Mouse (Mus musculus) T-helper 2 cell (primary cell): ENCODE data around the gene Nmnat3.

Source experiments
- in situ Hi-C: fragments of 300-600 bp; cut with MboI, MseI; formaldehyde crosslinking; loops from one replicate; pipeline ENCODE4 v1.15.1; 2025; ENCODE audit warnings: high pct_unique_total_duplicates

The Nmnat3 gene

DNA sequence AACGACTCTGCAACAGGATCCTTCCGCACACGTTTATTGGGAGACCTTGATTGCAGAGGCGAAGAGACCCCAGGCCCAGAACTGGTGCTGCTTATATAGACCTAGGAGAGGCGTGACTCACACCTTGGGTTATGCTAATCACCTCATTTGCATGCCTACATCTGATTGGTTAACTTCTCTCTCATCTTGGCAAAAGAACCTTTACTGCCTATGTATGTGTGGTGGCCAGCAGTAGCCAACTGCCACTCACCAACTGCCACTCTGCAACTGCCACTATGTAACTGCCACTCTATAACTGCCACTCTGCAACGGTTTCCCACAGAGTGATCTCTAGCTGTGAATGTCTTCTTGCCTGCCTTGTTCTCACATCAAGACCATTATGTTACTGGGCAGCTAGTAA is at the start of gene Nmnat3:
Gene Nmnat3, plus strand, starts transcription at position 301 of the 400 bp plus-strand sequence.
- in situ Hi-C loops = loop anchor here (25.0 kb wide), 1 partner anchor 1350 kb away; no protein-coding TSS in a partner anchor

- in situ Hi-C loops = loop anchor here (25.0 kb wide), 1 partner anchor 519 kb away; no protein-coding TSS in a partner anchor
Observed at GRCm38 (mm10) chr9:98243481-98243880, 43.8 kb upstream of the Nmnat3 start.

DNA sequence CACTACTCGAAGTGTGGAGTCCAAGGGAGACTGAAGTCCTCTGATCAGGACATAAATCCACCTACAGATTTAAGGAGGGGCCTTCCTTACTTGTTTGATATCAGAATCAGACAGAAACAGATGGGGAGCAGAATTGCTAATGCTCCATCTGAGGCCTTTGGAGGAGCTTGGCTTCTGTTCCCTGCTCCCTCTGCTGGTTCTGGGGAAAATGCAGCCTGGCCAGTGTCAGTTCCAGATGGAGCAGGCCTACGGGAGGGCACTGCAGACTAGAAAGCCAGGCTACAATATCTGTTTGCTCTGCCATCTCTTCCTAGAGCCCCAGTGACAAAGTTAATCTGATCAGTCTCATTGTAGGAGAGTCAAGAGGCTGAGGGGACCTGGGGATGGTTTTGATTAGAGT is 43.0 kb upstream of the Nmnat3 start:
- in situ Hi-C loops = loop anchor here (25.0 kb wide), 1 partner anchor 518 kb away; no protein-coding TSS in a partner anchor

DNA sequence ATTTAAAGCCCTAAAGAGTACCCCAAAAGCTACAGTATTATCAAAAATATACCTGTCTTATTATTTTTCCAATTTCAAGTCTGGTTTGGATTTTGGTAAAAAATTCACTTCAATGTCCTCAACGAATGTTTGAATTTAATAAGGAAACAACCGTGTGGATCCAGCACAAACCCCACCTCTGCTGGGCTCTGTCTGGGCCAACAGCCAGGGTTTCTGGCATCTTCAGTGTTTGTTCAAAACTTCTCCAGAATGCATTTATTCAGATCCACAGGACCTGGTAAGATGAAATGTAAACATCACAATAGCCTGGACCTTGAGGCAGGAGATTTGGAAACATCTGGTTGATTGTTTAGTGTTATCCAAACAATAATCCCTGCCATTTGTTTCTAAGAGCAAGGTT is 42.0 kb upstream of the Nmnat3 start:
- in situ Hi-C loops = loop anchor here (25.0 kb wide), 1 partner anchor 517 kb away; no protein-coding TSS in a partner anchor

- in situ Hi-C loops = loop anchor here (25.0 kb wide), 1 partner anchor 516 kb away; no protein-coding TSS in a partner anchor
Observed at GRCm38 (mm10) chr9:98246351-98246750, 40.9 kb upstream of the Nmnat3 start.

DNA sequence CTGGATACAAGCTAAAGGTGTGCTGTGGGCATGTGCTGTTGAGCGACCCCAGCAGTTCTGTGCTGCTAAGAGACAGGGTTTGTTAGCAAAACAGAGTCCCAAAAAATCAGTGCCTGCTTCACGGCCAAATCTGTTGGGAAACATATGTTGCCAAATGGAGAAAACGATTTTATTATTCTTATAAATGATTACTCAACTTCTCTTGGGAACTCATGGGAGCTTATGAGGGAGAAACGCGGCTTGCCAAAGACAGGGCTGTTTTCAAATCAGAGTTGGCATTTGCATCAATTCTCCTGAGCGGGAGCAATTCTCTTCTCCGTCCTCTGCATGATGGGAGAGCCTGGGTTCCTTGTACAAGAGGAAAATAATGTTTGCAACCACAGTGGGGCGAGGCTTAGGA is 27.0 kb upstream of the Nmnat3 start:
- in situ Hi-C loops = no loop called here

GRCm38 (mm10) chr9:98261461-98262011 is 25.7 kb upstream of the Nmnat3 start:
- in situ Hi-C loops = no loop called here

DNA sequence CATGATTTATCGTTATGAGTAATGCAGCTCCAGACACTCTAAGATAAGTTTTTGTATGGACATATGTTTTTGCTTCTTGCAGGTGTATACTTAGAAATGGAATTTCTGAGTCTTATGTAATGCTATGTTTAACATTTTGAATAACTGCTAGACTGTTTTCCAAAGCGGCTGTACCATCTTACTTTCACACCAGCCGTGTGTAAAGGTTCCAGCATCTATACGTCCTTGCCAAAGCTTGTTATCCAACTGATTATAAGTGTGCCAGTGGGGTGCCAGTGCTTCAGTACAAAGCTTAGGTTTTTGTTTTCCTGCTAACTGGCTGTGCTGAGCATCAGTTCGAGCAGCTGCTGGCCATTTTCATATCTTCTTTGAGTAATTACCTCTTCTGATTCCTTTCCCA is 22.3 kb upstream of the Nmnat3 start:
- in situ Hi-C loops = no loop called here

DNA sequence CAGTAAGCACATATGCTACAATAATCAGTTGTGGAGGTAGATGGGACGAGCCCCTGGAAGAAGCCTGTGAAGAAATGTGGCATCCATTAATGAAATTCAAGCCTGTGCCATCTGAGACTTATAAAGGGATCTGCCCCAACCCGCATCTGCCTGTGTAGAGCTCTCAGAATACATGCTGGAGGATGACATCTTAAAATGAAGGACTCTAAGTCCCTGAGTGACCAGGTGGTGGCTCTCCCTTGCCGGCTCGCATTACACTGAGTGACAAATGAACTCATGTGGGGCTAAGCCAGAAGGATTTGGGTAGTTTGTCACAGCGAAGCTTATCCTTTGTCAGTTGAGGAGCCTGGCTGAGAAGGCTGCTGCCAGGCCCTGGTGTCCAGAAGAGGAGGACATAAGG is 14.5 kb upstream of the Nmnat3 start:
- in situ Hi-C loops = no loop called here

GRCm38 (mm10) chr9:98275080-98275479 is 12.2 kb upstream of the Nmnat3 start:
- in situ Hi-C loops = loop anchor here (25.0 kb wide), 1 partner anchor 1338 kb away; no protein-coding TSS in a partner anchor

DNA sequence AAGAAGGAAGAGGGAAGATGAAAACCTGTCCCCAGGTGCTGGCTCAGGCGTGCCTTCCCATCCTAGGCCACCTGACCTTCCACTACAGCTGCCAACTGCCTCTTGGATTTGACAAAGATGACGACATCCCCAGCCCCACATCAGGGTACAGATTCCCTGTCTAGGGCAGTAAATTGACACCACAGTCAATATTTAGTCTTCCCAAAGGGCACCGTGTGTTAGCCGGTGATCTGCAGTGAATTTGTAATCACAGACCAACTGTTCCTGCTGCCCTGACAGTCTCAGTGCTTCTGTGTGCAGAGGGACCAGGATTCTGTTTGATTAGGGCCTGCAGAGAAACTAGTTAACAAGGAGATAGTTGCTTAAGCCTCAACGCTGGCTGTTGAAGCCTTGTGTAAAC is 7.1 kb upstream of the Nmnat3 start:
- in situ Hi-C loops = loop anchor here (25.0 kb wide), 1 partner anchor 1343 kb away; no protein-coding TSS in a partner anchor

- in situ Hi-C loops = loop anchor here (25.0 kb wide), 1 partner anchor 1348 kb away; no protein-coding TSS in a partner anchor
Observed at GRCm38 (mm10) chr9:98285606-98286301, 1.5 kb upstream of the Nmnat3 start.

DNA sequence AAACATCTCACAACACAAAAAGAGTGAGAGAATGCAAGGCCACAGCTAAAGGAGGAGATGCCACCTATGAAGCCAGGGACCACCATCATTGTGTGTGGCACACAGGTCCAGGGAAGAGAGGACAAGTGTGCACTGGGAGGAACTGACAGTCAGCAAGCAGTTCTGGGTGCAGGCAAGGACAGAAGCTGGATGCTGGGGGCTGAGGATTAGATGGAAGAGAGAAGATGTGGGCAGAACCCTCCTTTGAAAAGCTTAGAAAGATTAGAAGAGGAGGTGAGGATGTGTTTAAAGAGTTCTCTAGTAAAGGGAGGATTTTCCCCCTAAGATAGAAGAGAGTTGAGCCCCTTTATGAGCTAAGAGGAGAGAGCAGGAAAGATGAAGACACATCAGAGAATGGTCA is 2.4 kb downstream of the Nmnat3 start:
- in situ Hi-C loops = loop anchor here (25.0 kb wide), 1 partner anchor 1352 kb away; no protein-coding TSS in a partner anchor

- in situ Hi-C loops = loop anchor here (25.0 kb wide), 1 partner anchor 1353 kb away; no protein-coding TSS in a partner anchor
Observed at GRCm38 (mm10) chr9:98290591-98290990, 3.4 kb downstream of the Nmnat3 start.

DNA sequence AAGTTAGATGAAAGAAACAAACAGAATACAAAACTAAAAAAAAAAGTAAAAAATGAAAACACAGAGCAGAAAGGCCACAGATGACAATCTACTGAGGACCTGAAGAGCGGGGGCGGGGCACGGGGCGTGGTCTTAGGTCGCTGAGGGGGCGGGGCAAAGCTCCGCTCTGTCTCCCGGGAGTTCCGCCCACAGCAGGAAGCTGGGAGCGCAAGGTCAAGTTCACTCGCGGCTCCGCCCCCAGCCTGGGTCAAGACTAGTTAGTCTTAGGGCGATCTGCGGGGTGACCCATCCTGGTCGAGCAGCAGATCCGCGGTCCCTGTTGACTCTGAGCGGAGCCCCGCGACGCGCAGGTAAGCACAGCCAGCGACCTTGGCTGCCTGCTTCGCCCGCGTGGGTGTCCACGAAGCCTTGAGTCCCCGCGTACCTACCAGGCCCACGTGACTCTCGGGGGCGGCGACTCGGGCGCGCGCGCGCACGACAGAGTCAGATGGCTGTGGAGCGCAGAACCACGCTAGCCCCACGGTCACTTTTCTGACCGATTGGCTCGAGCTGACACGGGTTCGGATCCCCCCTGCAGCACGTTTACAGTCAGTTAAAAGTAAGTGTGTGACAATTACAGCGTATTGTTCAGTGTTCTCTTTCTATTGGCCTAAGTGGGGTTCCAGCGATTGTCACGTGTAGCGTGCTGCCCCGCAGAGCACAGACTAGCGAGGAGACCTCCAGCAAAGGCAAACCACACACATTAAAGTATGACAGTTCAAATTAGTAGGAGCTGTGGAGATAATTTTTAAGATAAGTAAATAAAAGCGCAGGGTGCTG is 9.4 kb downstream of the Nmnat3 start:
- in situ Hi-C loops = loop anchor here (25.0 kb wide), 1 partner anchor 1359 kb away; no protein-coding TSS in a partner anchor

DNA sequence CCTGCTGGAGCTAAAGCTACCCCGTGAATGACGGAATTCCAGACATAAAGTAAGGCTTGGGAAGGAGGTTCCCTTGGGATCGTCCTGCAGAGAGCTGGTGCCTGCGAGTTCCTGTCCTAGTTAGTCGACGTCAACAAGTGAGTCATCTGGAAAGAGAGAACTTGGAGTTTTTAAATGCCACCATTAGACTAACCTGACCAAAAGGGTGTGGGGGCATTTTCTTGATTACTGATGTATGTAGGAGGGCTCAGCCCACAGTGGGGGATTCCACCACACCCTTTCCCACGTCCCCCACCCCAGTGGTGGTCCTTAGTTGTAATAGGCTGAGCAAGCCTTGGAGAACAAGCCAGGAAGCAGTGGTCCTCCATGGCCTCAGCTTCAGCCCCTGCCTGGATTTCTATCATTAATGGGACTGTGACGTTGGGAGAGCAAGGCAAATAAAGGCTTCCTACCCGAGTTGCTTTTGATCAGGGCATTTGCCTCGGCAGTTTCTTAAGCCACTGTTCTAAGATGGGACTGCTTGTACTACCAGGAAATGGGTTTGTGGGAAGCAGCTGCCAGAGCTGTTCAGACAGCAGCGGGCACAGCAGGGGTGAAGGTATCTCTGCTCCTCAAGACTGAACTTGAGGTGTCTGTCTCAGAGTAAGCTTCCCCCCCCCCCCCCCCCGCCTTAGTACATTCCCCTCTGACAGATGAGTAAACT is 10.2 kb downstream of the Nmnat3 start:
- in situ Hi-C loops = loop anchor here (25.0 kb wide), 1 partner anchor 1360 kb away; no protein-coding TSS in a partner anchor

DNA sequence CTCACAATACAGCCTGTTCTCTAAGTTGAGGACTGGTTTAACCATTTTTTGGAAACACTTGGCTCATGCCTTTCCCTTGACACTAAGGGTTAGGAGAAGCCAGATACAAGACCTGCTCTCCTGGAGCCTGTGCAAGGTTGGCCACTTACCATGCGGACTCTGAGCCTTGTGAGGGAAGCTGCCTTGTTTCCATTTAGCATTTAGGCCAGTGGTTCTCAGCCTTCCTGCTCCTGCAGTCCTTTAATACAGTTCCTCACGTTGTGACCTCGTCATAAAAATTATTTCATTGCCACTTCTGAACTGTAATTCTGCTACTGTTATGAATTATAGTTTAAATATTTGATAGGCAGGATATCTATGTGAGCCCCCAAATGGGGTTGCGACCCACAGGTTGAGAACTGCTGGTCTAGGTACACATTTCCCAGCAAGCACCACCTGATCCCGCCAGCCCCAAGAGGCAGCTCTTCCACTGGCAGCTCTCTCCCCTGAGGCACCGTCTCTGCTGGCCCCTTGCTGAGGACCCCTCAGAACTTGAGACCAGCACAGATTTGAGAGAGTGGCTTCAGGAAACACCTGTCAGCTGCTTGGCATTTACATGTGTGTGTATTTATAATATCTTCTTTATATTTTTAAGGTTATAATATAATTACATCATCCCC is 10.8 kb downstream of the Nmnat3 start:
- in situ Hi-C loops = loop anchor here (25.0 kb wide), 1 partner anchor 1361 kb away; no protein-coding TSS in a partner anchor

GRCm38 (mm10) chr9:98298761-98299160 is 11.5 kb downstream of the Nmnat3 start:
- in situ Hi-C loops = loop anchor here (25.0 kb wide), 1 partner anchor 1361 kb away; no protein-coding TSS in a partner anchor

DNA sequence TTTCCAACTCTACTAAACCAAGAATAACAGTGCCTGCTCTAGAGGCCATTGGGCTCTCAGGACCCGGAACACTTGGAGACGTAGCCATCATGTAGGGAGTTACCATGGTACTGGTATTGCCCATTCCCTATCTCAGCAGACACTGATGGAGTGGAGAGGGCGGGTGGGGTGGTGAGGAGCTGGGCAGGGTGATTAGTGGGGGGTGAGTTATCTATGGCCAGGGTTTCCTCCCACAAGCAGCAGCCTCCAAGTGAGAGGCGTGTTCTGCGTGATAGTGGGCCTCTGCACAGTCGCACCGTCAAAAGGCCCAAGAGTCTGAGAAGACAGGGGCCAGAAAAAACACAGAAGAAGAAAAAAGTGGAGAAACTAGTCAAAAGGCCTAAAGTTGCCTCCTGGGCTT is 12.0 kb downstream of the Nmnat3 start:
- in situ Hi-C loops = loop anchor here (25.0 kb wide), 1 partner anchor 1362 kb away; no protein-coding TSS in a partner anchor

DNA sequence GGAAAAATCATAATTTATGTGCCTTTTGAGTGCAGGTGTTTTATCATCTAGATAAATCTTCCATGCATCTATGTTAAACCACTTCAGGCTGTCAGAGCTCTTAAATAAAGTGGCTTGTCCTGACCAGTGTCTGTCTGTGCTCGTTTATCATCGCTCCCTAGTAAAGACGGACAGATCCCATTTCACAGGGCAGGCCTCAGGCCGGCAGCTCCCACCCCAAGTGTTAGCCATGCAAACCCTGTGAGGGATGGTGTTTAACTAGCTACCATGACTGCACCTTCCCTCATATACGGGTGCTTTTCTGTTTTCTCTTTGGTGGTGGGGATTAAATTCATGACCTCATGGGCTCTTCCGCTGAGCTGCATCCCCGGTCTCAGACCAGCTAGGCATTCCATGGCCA is 13.3 kb downstream of the Nmnat3 start:
- in situ Hi-C loops = no loop called here
